In the genomic region with DNA sequence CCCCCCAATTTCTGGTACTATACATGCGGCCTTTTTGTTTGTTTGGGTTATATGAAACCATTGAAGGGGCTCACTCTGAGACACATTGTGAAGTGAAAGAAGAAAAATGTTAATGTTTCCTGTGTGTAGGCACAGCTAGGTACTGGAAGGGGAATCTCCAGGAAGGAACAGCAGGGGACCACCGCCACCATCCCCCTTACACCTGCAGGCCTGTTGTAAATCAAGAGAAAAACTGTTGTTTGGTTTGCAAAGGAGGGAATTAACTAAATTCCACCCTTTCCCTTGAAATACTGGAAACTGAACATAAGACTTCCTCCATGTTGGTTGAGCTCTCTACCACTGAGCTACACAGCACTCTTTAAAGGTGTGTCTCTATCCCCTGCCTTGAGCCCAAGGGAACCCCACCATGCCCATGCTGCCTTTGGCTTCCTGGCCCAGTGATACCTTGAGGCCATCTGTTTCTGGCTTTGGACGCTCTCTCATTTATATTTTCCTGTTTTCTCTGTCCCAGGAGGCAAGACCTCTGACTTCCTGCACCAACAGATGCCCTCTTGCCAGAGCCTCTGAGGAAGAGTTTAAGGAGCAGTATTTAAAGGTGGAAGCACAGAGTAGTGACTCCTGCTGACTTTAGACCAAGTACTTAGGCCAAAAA, we compare ENCODE assay signal across 29 mouse cellular contexts. TPM values are rescaled to one million over a fixed set of nuclear protein-coding genes. Genes with fewer than 3 reads are reported as not detected.
DNase-seq lines count a peak whose midpoint lies in the region; ATAC-seq and TF ChIP-seq lines count a peak whose summit lies in the region.
"Had no signal": no experiment of that assay in that cellular context is flagged by ENCODE, and none has a peak within 500 bp of the region (broad histone marks: within the 10 kb centered on the region; RNA-seq: fewer than 3 reads in every experiment).

No protein-coding gene starts in this region.

- H3K27ac ChIP-seq in layer of hippocampus, adult 2 months: peak overlapping the region; percentile 7; the same call in 1 of the 2 replicates
- 0 out of 2 replicates have a peak overlapping the region, but pooled peaks have one; percentile 3 for H3K27ac ChIP-seq in limb, embryonic 12.5 days
- H3K27ac ChIP-seq: liver, embryonic 15.5 days; lung, embryonic 15.5 days; neural tube, embryonic 13.5 days had no signal

- no peak for ATAC-seq in limb, embryonic 12.5 days (ENCODE audit: insufficient number of reproducible peaks, insufficient read depth, low FRiP score, low TSS enrichment, low read depth)
- ATAC-seq: CD4-positive, CD25-positive, alpha-beta regulatory T cell, adult 4 months; forebrain, embryonic 16.5 days; hindbrain, postnatal 0 days; intestine, embryonic 16.5 days; midbrain, embryonic 16.5 days had no signal

- no peaks in the 10 kb centered on the region for H3K27me3 ChIP-seq in limb, embryonic 12.5 days
- H3K27me3 ChIP-seq: liver, embryonic 15.5 days; lung, embryonic 15.5 days; neural tube, embryonic 13.5 days had no signal

- no peak overlapping the region for H3K4me2 ChIP-seq in limb, embryonic 12.5 days
- H3K4me2 ChIP-seq: heart, embryonic 11.5 days; liver, embryonic 15.5 days; lung, embryonic 15.5 days; neural tube, embryonic 13.5 days had no signal

- peak; percentile 55 for DNase-seq in cerebellum, adult 9-11 months
- DNase-seq in cerebellum, postnatal 4 days (ENCODE audit: low spot score in 2 of 2): no peak
- DNase-seq in layer of hippocampus, adult 2 months (ENCODE audit: low spot score in 2 of 2): no peak
- DNase-seq in layer of hippocampus, adult 9-10 months (ENCODE audit: low spot score): no peak
- peak; percentile 46 for DNase-seq in brain, adult 2 months (ENCODE audit: low read depth, low spot score)
- no peak for DNase-seq in thymus, postnatal 14 days
- no peak for DNase-seq in gastrocnemius, postnatal 10 days
- DNase-seq: adrenal gland, postnatal 14 days; embryo, embryonic 11 days; heart, postnatal 10 days; kidney, postnatal 25 days; liver; lung, postnatal 36 days; retina, postnatal 1 day; right cerebral cortex, postnatal 25 days; thymus, postnatal 36 days had no signal

- H3K9me3 ChIP-seq in limb, embryonic 12.5 days: no peaks in the 10 kb centered on the region
- H3K9me3 ChIP-seq: forebrain, embryonic 10.5 days; liver, embryonic 15.5 days; lung, embryonic 15.5 days; neural tube, embryonic 13.5 days had no signal

- no peak for TF ChIP-seq CTCF in layer of hippocampus, adult 2 months (conservative IDR thresholded peaks at IDR 0.05)

- H3K4me1 ChIP-seq in limb, embryonic 12.5 days (replicated peaks): peaks cover 19% of the 10 kb centered on the region
- H3K4me1 ChIP-seq: lung, embryonic 15.5 days; neural tube, embryonic 13.5 days had no signal

- WGBS in limb, embryonic 12.5 days: 60% methylated on average over 3 of the region's 3 CpGs

- H3K4me3 ChIP-seq in layer of hippocampus, adult 2 months: no peak overlapping the region
- no peak overlapping the region for H3K4me3 ChIP-seq in limb, embryonic 12.5 days (replicated peaks)
- H3K4me3 ChIP-seq: forebrain, embryonic 10.5 days; liver, embryonic 15.5 days; lung, embryonic 15.5 days; myocyte; neural tube, embryonic 13.5 days had no signal

- no peak overlapping the region for H3K9ac ChIP-seq in limb, embryonic 12.5 days (replicated peaks)
- H3K9ac ChIP-seq: liver, embryonic 15.5 days; lung, embryonic 15.5 days; neural tube, embryonic 13.5 days had no signal

- no peaks in the 10 kb centered on the region for H3K36me3 ChIP-seq in limb, embryonic 12.5 days
- H3K36me3 ChIP-seq: forebrain, embryonic 10.5 days; liver, embryonic 15.5 days; lung, embryonic 15.5 days; neural tube, embryonic 13.5 days had no signal

RNA-seq across cellular contexts. Expression of a gene that starts 12.8 kb away (rescaled TPM):
- total RNA-seq in layer of hippocampus, adult 2 months (2021): 1 to 10 TPM; 1.6 to 2.2 TPM
- polyA plus RNA-seq in limb, embryonic 12.5 days (2016; fragmentation: Nextera tagmentation; extraction: Ambion mirVana): 1.7 TPM in 2 replicates
- 1 to 10 TPM; 2.9 to 4.5 TPM for total RNA-seq in gastrocnemius, postnatal 10 days (2021)
- polyA plus RNA-seq: CD4-positive, CD25-positive, alpha-beta regulatory T cell, adult 4 months had no signal

RNA-seq across cellular contexts. Expression of a gene that starts 13.1 kb away (rescaled TPM):
- 1 to 10 TPM; 8.9 to 9.6 TPM for total RNA-seq in layer of hippocampus, adult 2 months (2021)
- 2.2 and 3.7 TPM in 2 replicates for polyA plus RNA-seq in limb, embryonic 12.5 days (2016; fragmentation: Nextera tagmentation; extraction: Ambion mirVana)
- total RNA-seq in gastrocnemius, postnatal 10 days (2021): 10 to 100 TPM; 15.9 to 17.6 TPM

RNA-seq across cellular contexts. Expression of a gene that starts 23.2 kb away (rescaled TPM):
- total RNA-seq in layer of hippocampus, adult 2 months (2021): 1 to 10 TPM; 2.1 to 2.5 TPM
- polyA plus RNA-seq in limb, embryonic 12.5 days (2016; fragmentation: Nextera tagmentation; extraction: Ambion mirVana): 0.58 and 1.0 TPM in 2 replicates
- total RNA-seq in gastrocnemius, postnatal 10 days (2021): 1 to 10 TPM; 1.6 to 2.1 TPM
- polyA plus RNA-seq: CD4-positive, CD25-positive, alpha-beta regulatory T cell, adult 4 months; forebrain, embryonic 10.5 days; heart, embryonic 11.5 days; hindbrain, embryonic 11.5 days had no signal

RNA-seq across cellular contexts. Expression of a gene that starts 26.9 kb away (rescaled TPM):
- 100 to 1,000 TPM; 108 to 132 TPM for total RNA-seq in layer of hippocampus, adult 2 months (2021)
- 132 and 140 TPM in 2 replicates for polyA plus RNA-seq in limb, embryonic 12.5 days (2016; fragmentation: Nextera tagmentation; extraction: Ambion mirVana)
- 10 to 100 TPM; 29.5 to 36.0 TPM for total RNA-seq in gastrocnemius, postnatal 10 days (2021)

RNA-seq across cellular contexts. Expression of a gene that starts 36.5 kb away (rescaled TPM):
- 100 to 1,000 TPM; 342 to 344 TPM for total RNA-seq in layer of hippocampus, adult 2 months (2021)
- 569 and 701 TPM in 2 replicates for polyA plus RNA-seq in limb, embryonic 12.5 days (2016; fragmentation: Nextera tagmentation; extraction: Ambion mirVana)
- total RNA-seq in gastrocnemius, postnatal 10 days (2021): 100 to 1,000 TPM; 216 to 234 TPM

Comparison
In these comparisons a context has a peak if more than half of its experiments do, and no peak if none do; other contexts are left out.
1. DNase-seq: peak in cerebellum, adult 9-11 months (single experiment) and brain, adult 2 months (single experiment); none in cerebellum, postnatal 4 days (0 of 2), layer of hippocampus, adult 2 months (0 of 2), layer of hippocampus, adult 9-10 months (single experiment), thymus, postnatal 14 days (single experiment) and gastrocnemius, postnatal 10 days (single experiment).